ENCODE assay signal across 15 mouse cellular contexts in the genomic region with DNA sequence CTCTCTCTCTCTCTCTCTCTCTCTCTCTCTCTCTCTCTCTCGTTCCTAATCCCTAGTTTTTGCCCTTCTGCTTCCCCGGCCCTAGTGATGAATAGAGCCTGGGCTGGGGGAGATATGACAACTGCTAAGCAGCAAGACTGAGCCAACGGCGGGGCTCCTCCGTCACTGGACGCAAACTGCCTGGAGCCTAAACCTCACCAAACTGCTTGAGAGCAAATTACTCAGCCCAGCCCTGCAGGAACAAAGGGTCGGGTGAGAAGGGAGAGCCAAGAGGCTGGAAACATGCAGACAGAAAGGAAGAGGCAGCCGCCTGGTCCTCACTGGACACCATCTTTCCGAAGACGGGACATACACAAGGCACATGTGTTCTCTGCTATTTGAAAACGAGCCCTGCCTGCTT.
A peak's percentile ranks its signal among the peaks of the same experiment; 100 is the strongest.
DNase-seq lines count a peak whose midpoint lies in the region; ATAC-seq and TF ChIP-seq lines count a peak whose summit lies in the region.
"Had no signal": no experiment of that assay in that cellular context is flagged by ENCODE, and none has a peak within 500 bp of the region (broad histone marks: within the 10 kb centered on the region; RNA-seq: fewer than 3 reads in every experiment).

No protein-coding gene starts in this region.

- no peak for ATAC-seq in heart, embryonic 12.5 days (ENCODE audit: insufficient number of reproducible peaks, low FRiP score)
- ATAC-seq in lung, postnatal 0 days: peak; percentile 41; the same call in 1 of the 2 replicates
- no peak for ATAC-seq in embryonic facial prominence, embryonic 11.5 days (replicated peaks; ENCODE audit: insufficient number of reproducible peaks, low FRiP score, low TSS enrichment, low read depth)
- ATAC-seq in liver, embryonic 12.5 days: no peak
- ATAC-seq: hindbrain, postnatal 0 days had no signal

- H3K27ac ChIP-seq in heart, embryonic 12.5 days (ENCODE audit: poor library complexity, severe bottlenecking): peak overlapping the region; percentile 42
- no peak overlapping the region for H3K27ac ChIP-seq in lung, postnatal 0 days (ENCODE audit: low read length)
- no peak overlapping the region for H3K27ac ChIP-seq in embryonic facial prominence, embryonic 11.5 days (replicated peaks; ENCODE audit: low read depth, low read length)
- H3K27ac ChIP-seq in liver, embryonic 12.5 days: no peak overlapping the region
- H3K27ac ChIP-seq: hindbrain, postnatal 0 days; neural tube, embryonic 13.5 days had no signal

- DNase-seq in heart, adult 9 months (ENCODE audit: low spot score in 2 of 2): no peak
- no peak for DNase-seq in lung, postnatal 0 days (ENCODE audit: low spot score)
- DNase-seq in lung, adult 18-20 months: no peak
- DNase-seq in embryonic facial prominence, embryonic 11.5 days (ENCODE audit: low spot score): peak; percentile 27
- DNase-seq in T-cell, adult 2 months (ENCODE audit: low spot score): no peak
- DNase-seq: adrenal gland, postnatal 14 days; cerebellum, adult 9-10 months; kidney, adult 18-20 months; kidney, postnatal 4 days; right cerebral cortex, postnatal 4 days had no signal

- TF ChIP-seq CTCF in lung, postnatal 0 days (IDR thresholded peaks at IDR 0.05): no peak

- TF ChIP-seq EP300 in lung, postnatal 0 days (IDR thresholded peaks at IDR 0.05): no peak

- WGBS in heart, embryonic 12.5 days: 57% methylated on average over 11 of the region's 11 CpGs
- WGBS in lung, postnatal 0 days: 33% methylated on average over 11 of the region's 11 CpGs
- 45% methylated on average over 11 of the region's 11 CpGs for WGBS in embryonic facial prominence, embryonic 11.5 days
- 67% methylated on average over 11 of the region's 11 CpGs for WGBS in liver, embryonic 12.5 days (ENCODE audit: insufficient replicate concordance)

- H3K4me1 ChIP-seq in heart, embryonic 12.5 days (replicated peaks): peaks cover 78% of the 10 kb centered on the region
- no peaks in the 10 kb centered on the region for H3K4me1 ChIP-seq in lung, postnatal 0 days (ENCODE audit: insufficient read depth, low read depth, low read length)
- H3K4me1 ChIP-seq in embryonic facial prominence, embryonic 11.5 days (ENCODE audit: control insufficient read depth, insufficient read depth, low read length): 0 out of 2 replicates have a peak, but pooled peaks cover 2% of the 10 kb centered on the region
- H3K4me1 ChIP-seq in liver, embryonic 12.5 days: no peaks in the 10 kb centered on the region
- H3K4me1 ChIP-seq: megakaryocyte, embryonic 14.5 days had no signal

- H3K4me3 ChIP-seq in heart, embryonic 12.5 days: no peak overlapping the region
- H3K4me3 ChIP-seq in lung, postnatal 0 days (ENCODE audit: low read depth, low read length): no peak overlapping the region
- H3K4me3 ChIP-seq in embryonic facial prominence, embryonic 11.5 days (ENCODE audit: low read depth, low read length): no peak overlapping the region
- H3K4me3 ChIP-seq in liver, embryonic 12.5 days: no peak overlapping the region
- H3K4me3 ChIP-seq: megakaryocyte, embryonic 14.5 days; neural tube, embryonic 13.5 days had no signal

- no peaks in the 10 kb centered on the region for H3K27me3 ChIP-seq in heart, embryonic 12.5 days (replicated peaks)
- no peaks in the 10 kb centered on the region for H3K27me3 ChIP-seq in lung, postnatal 0 days (replicated peaks; ENCODE audit: insufficient read depth, low read length)
- no peaks in the 10 kb centered on the region for H3K27me3 ChIP-seq in embryonic facial prominence, embryonic 11.5 days (ENCODE audit: control insufficient read depth, insufficient read depth, low read length)
- no peaks in the 10 kb centered on the region for H3K27me3 ChIP-seq in liver, embryonic 12.5 days (replicated peaks)
- H3K27me3 ChIP-seq: megakaryocyte, embryonic 14.5 days; neural tube, embryonic 13.5 days had no signal

- no peak overlapping the region for H3K9ac ChIP-seq in heart, embryonic 12.5 days
- no peak overlapping the region for H3K9ac ChIP-seq in lung, postnatal 0 days (replicated peaks; ENCODE audit: low read depth)
- no peak overlapping the region for H3K9ac ChIP-seq in embryonic facial prominence, embryonic 11.5 days (replicated peaks; ENCODE audit: low read length)
- H3K9ac ChIP-seq in liver, embryonic 12.5 days: no peak overlapping the region
- H3K9ac ChIP-seq: neural tube, embryonic 13.5 days had no signal

- 0 out of 2 replicates have a peak, but pooled peaks cover 4% of the 10 kb centered on the region for H3K9me3 ChIP-seq in heart, embryonic 12.5 days (replicated peaks)
- H3K9me3 ChIP-seq in lung, postnatal 0 days (ENCODE audit: low read length): no peaks in the 10 kb centered on the region
- no peaks in the 10 kb centered on the region for H3K9me3 ChIP-seq in embryonic facial prominence, embryonic 11.5 days (replicated peaks; ENCODE audit: control insufficient read depth, low read length)
- no peaks in the 10 kb centered on the region for H3K9me3 ChIP-seq in liver, embryonic 12.5 days (replicated peaks)
- H3K9me3 ChIP-seq: neural tube, embryonic 13.5 days had no signal

- H3K4me2 ChIP-seq in heart, embryonic 12.5 days: no peak overlapping the region
- no peak overlapping the region for H3K4me2 ChIP-seq in lung, postnatal 0 days (replicated peaks; ENCODE audit: low read depth, low read length)
- no peak overlapping the region for H3K4me2 ChIP-seq in embryonic facial prominence, embryonic 11.5 days (ENCODE audit: low read depth, low read length)
- no peak overlapping the region for H3K4me2 ChIP-seq in liver, embryonic 12.5 days
- H3K4me2 ChIP-seq: neural tube, embryonic 13.5 days had no signal

- H3K36me3 ChIP-seq in heart, embryonic 12.5 days: peaks cover 59% of the 10 kb centered on the region
- H3K36me3 ChIP-seq in lung, postnatal 0 days (ENCODE audit: insufficient read depth, low read length): peaks cover 11% of the 10 kb centered on the region; the same call in 1 of the 2 replicates
- H3K36me3 ChIP-seq in embryonic facial prominence, embryonic 11.5 days (replicated peaks; ENCODE audit: control insufficient read depth, insufficient read depth, low read depth, low read length): no peaks in the 10 kb centered on the region
- peaks cover 20% of the 10 kb centered on the region; the same call in 1 of the 2 replicates for H3K36me3 ChIP-seq in liver, embryonic 12.5 days
- H3K36me3 ChIP-seq: neural tube, embryonic 13.5 days had no signal
